Mouse (Mus musculus): ENCODE measurements around the gene Afg1l. TPM values are rescaled to one million over a fixed set of nuclear protein-coding genes. Genes with fewer than 3 reads are reported as not detected.

Gene Afg1l
- total RNA-seq, 2 experiments from 2014 or later, result 8.5 to 10.5 TPM

DNA sequence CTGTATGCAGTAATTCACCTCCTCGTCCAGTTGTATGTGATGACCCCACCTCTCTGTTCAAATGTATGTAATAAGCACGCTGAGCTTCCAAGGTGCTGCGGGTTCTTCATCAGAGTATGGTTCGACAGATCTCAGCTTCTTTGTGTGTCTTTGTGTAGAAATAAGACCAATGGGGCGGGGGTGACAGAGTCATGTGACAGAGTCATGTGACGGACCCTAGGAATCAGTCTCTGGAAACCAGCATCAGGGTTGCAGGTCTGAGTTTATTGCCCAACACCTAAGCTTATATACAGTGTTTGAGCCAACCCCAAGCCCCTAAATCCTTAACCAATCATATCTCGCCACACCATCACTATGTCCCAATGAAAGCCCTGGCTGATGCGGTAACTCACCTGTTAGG, 171.9 kb downstream of the Afg1l start:
- intact Hi-C loops (cut with DNase I), result loop anchor here (5.0 kb wide), 1 partner anchor 426 kb away; no protein-coding TSS in a partner anchor
- DNase-seq, result no peak

DNA sequence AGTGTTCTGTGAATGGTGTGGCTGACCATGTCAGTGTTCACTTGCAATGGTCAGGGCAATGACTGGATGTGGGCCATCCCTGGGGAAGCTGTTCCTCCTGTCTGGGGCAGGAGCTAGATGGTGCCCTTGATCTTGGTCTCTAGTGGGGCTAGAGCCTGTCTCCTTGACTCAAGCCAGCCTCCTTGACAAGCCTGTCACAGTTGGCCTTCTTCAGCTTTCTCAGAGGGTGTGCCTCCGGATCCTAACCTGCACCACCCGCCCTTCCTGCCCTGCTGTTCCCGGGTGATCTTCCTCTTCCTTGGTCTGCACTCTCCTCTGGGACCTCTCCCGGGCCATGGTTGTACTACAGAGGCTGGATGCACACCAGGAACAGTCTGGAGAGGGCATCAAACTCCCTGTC, 177.6 kb downstream of the Afg1l start:
- intact Hi-C loops (cut with DNase I), result no loop called here

DNA sequence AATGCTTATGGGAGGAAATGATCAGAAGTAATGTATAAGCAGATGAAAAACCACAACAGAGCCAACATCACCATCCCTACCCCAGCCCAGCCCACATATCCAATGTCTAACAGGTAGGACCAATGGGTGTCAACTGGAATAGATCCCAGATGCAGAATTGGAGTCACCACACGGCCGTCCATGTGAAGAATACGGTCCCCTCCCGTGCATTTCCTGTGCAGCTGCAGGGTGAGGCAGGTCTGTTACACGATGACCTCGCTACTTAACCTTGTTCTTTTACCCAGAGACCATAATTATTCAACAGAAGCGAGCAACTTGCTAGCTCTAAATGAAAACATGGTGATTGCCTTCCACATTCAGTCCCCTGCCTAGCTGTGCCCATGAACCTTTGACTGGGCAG, 178.4 kb downstream of the Afg1l start:
- DNase-seq, result no peak

More for the DNA sequence above, 177.6 kb downstream of the Afg1l start:
- DNase-seq, result no peak

DNA sequence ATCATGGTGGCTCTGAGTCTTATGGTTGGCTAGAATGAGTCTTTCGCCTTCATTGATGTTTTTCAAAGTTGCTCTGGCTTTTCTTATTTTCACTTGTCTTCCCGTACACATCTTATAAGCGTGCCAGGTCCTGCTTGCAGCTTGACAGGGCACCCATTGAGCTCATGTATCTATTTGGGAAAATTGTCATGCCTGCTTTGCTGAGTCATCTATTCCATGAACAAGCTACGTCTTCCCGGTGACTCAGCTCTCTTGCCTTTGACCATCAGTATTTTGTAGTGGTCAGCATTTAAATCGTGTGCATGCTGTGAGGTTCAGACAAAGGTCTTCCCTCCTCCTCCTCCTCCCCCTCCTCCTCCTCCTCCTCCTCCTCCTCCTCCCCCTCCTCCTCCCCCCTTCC, 178.9 kb downstream of the Afg1l start:
- intact Hi-C loops (cut with DNase I), result loop anchor here (5.0 kb wide), 1 partner anchor 467 kb away; no protein-coding TSS in a partner anchor
- no peak for DNase-seq

More for the DNA sequence above, 178.4 kb downstream of the Afg1l start:
- intact Hi-C loops (cut with DNase I), result loop anchor here (5.0 kb wide), 1 partner anchor 468 kb away; no protein-coding TSS in a partner anchor

DNA sequence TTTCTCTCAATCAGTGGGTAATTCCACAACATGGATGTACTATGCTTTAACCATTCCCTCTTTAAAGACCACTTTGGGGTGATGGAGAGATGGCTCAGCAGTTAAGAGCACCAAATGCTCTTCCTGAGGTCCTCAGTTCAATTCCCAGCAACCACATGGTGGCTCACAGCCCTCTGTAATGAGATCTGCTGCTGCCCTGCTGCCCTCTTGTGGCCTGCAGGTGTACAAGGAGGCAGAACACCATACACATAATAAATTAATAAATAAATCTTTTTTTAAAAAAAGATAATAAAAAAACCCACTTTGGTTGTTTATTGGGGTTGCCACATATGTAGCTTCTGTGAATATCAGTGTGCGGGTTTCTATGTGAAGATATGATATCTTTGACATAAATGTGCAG, 180.4 kb downstream of the Afg1l start:
- no peak for DNase-seq
- intact Hi-C loops (cut with DNase I), result loop anchor here (5.0 kb wide), 1 partner anchor 466 kb away; no protein-coding TSS in a partner anchor

DNA sequence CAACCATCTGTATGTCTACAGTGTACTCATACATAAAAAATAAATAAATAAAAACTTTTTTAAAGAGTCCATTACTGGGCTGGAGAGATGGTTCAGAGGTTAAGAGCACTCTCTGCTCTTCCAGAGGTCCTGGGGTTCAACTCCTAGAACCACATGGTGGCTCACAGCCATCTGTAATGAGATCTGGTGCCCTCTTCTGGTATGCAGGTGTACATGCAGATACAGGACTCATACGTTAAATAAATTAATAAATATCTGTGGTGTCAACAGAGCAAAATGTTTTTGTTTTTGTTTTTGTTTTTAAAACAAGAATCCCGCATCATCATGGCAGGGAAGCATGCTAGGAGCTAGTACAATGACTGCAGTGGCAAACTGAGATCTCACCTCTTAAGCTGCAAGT, 181.3 kb downstream of the Afg1l start:
- intact Hi-C loops (cut with DNase I), result loop anchor here (5.0 kb wide), 1 partner anchor 465 kb away; no protein-coding TSS in a partner anchor
- DNase-seq, result no peak

DNA sequence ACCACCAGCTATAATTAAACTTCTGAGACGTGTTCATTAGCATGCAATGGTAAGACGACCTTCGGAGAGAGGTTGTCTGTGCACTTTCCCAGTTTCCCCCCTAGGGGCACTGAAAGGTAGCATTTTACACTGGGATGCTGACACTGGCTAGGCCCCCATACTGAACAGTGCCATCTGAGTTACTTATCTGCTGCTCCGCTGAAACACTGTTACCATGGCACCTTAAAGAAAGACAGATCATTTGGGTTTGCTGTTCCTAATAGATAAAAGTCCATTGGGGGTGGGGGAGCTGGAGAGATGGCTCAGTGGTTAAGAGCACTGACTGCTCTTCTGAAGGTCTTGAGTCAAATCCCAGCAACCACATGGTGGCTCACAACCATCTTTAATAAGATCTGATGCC, 181.8 kb downstream of the Afg1l start:
- intact Hi-C loops (cut with DNase I), result loop anchor here (5.0 kb wide), 1 partner anchor 464 kb away; no protein-coding TSS in a partner anchor
- DNase-seq, result no peak

DNA sequence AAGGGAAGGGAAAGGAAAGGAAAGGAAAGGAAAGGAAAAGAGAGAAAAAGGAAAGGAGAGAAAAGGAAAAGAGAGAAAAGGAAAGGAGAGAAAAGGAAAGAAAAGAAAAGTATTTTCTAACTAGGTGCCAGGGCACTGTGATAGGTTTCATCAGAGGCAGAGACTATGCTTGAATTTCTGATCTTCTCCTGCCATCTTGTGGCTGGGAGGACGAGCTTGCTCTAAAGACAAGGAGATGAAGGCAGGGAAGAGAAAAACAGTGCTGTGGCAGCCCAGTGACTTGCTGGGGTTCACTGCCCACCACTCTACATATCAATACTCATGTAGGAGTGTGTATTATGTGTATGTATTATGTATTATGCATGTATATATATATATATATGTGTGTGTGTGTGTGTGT, 183.3 kb downstream of the Afg1l start:
- no peak for DNase-seq
- intact Hi-C loops (cut with DNase I), result loop anchor here (5.0 kb wide), 1 partner anchor 463 kb away; no protein-coding TSS in a partner anchor

DNA sequence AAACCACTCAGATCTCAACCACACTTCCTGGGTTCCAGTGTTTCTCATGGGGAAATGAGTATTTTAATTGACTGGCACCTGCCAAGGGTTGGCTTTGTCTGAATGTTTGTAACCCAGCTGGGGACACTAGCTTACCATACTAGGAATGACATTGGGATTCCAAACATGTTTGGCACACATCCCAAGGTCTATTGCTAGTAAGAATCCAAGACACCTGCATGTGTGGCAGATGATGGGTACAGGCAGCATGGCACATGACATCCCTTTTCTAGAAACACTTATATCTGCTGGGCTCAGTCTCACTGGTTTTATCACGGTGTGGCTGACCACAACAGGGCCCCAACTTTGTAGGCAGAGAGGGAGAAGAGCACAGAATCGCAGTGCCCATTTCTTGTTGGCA, 184.0 kb downstream of the Afg1l start:
- DNase-seq, result no peak
- intact Hi-C loops (cut with DNase I), result loop anchor here (5.0 kb wide), 2 partner anchors 222 to 262 kb away; no protein-coding TSS in a partner anchor

DNA sequence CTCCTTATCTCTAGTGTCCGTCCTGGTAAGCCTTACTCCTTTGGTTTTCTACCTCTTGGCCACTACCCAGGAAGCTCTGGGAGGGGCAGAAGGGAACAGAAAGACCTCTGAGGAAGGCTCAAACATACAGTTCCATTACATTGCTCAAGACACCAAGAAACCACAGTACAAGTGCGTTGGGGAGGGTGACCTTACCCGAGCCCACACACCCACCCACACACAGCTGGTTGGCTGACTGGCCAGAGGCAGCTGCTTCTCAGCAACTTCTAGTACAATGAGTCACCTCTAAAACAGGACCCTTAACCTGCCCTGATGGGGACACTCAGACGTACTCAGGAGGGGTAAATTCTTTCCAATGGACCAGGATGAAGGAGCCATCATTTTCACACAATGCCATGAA, 184.5 kb downstream of the Afg1l start:
- no peak for DNase-seq
- intact Hi-C loops (cut with DNase I), result loop anchor here (2.0 to 5.0 kb wide), 3 partner anchors 222 to 313 kb away; no protein-coding TSS in a partner anchor

DNA sequence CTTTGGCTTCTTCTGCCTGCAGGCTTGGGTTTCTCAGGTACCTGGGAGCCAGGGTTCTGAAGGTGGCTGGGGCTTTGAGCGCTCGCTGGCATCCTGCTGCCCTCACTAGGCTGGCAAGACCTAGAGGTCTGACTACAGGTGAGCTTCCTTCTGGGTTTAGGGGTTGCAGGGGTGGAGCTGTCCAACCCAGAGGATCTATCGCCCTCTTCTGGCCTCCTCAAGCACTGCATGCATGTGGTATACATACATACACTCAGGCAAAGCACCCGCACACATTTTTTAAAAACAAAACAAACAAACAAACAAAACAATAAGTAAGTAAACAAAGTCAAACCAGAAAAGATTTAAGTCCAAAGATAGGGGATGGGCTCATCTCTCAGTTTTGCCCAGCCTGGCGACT, 187.0 kb downstream of the Afg1l start:
- intact Hi-C loops (cut with DNase I), result loop anchor here (5.0 kb wide), 2 partner anchors 219 to 259 kb away; no protein-coding TSS in a partner anchor
- peak in 1 of 2 experiments; percentile 33 for DNase-seq

DNA sequence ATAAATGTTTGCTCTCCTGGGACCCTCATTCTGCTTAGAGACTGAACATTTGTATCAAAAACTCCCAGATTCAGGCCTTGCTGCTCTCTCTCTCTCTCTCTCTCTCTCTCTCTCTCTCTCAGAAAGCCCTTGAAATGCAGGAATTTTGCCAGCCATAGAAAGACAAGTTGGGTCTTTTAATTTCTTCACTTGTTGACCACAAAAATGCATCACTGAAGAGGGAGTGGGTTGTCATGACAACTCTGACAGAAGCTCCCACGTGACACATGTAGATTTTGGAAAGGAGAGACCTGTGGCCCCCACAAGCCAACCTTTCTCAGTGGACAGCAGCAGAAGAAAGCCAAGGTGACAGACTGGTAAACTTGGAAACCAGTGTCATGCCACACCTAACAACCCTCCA, 190.7 kb downstream of the Afg1l start:
- intact Hi-C loops (cut with DNase I), result no loop called here
- no peak for DNase-seq

DNA sequence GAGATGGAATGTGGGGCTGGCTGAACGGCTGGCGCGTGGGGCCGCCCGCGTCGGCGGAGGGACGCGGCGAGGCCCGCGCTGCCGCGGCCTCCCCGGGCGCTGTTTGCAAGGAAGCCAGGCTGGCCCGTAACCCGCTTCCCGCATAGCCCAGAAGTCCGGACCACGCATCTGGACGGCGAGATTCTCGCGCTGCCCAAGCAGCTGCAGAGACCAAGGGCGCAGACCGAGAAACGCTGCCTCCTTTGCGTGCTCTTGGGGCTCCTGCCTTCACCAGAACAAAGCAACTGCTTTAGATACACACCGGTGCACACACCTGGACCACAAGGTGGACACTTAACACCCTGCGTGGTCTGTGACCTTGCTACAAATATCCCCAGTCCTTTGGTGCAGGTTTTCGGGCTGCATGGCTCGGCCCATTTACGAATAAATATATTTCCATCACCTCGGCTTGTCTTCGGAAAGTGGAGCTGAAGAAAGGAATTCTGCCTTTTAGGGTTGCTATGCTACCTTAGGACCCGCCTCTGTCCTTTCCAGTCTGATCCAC, 200.0 kb downstream of the Afg1l start:
- intact Hi-C loops (cut with DNase I), result loop anchor here (5.0 kb wide), 1 partner anchor 246 kb away; no protein-coding TSS in a partner anchor

DNA sequence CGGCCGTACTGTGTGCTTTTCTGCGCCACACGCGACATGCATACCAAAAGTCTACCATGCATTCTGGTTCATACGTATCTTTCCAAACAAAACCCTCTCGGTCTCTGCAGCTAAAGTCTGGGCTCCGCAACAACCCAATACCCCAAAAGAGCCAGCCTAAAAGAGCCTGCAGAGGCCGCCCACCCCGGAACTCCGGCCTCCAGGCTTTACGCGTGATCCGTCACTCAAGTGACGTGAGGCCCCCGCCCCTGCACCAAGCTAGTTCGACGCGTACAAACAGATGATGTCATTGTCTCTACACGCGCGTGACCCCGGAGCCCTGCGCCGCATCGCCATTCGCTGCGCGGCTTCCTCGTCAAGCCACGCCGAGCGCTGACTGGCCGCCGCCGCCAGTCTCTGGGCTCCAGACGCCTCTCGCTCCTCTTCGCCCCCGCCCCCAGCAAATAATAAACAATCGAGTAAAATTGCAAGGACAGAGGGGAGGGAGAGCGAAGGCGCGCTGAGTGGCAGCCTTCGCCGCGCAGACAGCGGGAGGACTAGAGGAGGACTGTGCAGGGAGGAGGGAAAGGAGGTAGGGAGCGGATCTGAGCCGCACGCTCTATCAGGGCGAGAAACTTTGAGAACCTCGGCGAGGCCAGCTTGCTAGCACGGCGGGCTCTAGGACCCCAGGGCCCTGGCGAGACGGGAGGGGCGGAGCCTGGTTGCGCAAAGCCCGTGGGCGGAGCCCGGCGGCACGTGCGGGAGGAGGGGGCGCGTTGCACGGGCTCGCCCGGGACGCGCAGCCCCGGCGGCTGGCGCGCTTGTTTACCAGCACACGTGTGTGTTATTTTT, 200.7 kb downstream of the Afg1l start:
- DNase-seq, result peak; percentile 94 to 95
- intact Hi-C loops (cut with DNase I), result loop anchor here (5.0 kb wide), 1 partner anchor 245 kb away; no protein-coding TSS in a partner anchor

More for the DNA sequence above, 200.0 kb downstream of the Afg1l start:
- peak in 1 of 2 experiments; percentile 20 for DNase-seq

DNA sequence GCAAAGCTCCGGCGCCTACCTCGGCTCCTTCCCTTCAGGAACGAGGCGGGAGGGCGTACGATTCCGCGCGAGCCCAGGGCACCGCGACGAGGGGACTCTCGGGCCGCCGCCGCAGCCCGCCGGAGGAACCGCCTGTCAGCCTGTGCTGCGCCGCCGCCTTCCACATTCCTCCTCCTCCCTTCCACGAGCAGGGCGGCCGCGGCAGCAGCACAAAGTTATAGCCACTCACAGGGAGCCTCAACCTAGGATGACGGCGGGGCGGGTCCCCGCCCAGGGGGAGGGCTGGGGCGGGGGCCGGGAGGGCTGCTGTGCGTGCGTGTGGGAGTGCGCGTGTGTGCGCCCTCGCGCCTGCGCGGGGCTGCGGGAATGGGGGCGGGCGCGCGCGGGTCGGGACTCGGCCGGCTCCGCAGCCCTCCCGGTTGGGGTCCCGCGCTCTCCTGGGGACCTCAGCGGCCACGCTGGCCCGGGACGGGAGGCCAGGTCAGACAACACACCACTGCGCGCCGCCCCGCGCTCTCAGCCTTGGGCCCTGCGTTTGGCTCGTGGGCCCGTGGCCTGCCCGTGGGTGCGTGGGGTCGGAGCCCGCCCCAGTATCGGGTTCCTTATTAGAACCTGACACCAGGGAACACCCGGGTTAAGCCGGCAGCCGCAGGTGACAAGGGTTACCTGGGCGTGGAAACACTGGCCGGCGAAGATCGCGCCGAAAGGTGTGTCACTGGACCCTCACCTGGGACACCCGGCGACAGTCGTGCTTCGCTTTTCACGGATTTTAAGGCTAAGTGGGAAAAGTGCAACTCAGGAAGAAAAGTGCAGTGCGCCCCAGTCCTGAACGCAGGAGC, 201.6 kb downstream of the Afg1l start, which contains the start of gene Foxo3:
Gene Foxo3 (minus strand): TSS at position 249 of the 839 bp plus-strand sequence.
- intact Hi-C loops (cut with DNase I), result loop anchor here (5.0 kb wide), 1 partner anchor 244 kb away; no protein-coding TSS in a partner anchor
- DNase-seq, result peak; percentile 81 to 87

DNA sequence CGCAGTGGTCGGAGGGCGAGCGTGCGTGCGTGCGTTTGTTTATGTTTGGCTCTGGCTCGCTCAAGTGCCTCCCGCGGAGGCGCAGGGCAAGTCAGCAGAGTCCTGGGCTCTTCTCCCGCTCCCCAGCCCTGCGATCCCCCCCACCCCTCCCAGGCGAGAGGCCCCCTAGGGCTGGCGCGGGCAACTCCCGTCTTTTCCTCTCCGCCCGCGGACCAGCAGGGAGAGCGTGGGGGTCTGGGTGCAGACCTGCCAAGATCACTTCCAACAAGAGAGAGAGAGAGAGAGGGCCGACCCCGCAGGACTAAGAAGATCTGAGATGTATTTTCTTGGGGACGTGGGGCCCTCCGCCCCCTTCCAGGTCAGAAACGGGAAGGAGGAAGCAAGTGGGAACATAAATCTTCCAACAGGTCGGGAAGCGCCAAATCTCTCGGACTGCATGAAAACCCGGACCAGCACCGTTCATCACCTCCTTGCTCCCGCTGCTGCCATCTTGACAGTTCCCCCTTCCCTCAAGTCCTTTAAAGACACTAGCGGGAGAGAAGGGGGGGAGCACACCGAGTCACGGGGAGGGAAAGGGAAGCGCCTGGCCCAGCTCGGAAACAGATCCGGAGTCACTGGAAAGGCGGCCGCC, 202.4 kb downstream of the Afg1l start:
- peak; percentile 23 to 27 for DNase-seq
- intact Hi-C loops (cut with DNase I), result loop anchor here (2.0 to 5.0 kb wide), 2 partner anchors 23 to 244 kb away; no protein-coding TSS in a partner anchor

DNA sequence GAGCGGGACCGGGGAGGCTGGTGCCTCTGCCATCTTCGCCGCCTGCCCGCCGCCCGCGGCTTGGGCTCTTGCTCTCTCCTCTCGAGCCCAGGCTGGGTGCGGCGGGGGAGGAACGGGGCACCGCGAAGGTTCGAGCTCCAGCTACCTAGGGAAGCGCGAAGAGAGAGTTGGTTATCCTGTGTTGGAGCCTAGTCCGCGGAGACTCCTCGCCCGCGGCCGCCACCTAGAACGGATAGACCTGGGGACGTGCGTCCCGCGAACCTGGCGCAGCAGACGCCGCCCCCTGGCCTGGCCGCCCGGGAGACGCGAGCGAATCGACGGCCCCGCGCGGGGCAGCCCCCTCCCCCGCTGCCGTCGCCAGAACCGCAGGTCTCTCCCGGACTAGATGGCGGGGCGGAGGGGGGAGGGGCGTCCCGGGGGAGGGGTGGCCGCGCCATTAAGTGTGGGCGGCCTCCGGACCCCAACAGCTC, 202.9 kb downstream of the Afg1l start:
- peak; percentile 27 to 53 for DNase-seq
- intact Hi-C loops (cut with DNase I), result loop anchor here (2.0 to 5.0 kb wide), 2 partner anchors 23 to 243 kb away; no protein-coding TSS in a partner anchor

DNA sequence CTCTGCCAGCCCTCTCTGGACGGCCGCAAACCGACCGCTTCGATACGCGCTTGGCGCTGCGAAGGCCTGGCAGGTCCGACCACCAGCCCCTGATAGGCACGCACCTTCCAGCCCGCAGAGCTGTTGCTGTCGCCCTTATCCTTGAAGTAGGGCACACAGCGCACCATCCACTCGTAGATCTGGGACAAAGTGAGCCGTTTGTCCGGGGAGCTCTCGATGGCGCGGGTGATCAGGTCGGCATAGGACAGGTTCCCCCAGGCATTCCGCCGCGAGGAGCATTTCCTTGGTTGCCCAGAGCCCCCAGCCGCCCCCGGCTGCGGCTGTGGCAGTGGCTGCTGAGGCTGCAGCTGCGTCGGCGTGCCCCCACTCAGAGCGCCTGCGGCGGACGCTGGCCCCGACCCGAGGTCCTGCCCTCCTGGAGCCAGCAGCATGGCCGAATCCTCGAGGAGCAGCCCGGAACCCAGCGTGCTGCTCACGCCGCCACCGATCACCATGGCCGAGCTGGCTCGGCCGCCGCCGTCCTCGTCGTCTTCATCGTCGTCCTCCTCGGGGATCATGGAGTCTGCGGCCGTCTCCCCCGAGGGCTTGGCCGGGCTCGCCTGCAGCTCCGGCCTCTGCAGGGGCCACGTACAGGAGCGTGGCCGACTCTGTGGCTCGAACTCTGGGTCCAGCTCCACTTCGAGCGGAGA, 203.5 kb downstream of the Afg1l start:
- DNase-seq, result peak in 1 of 2 experiments; percentile 25
- intact Hi-C loops (cut with DNase I), result loop anchor here (2.0 to 5.0 kb wide), 2 partner anchors 22 to 243 kb away; no protein-coding TSS in a partner anchor
